Comparison of ENCODE assay signal across 14 mouse cellular contexts in genomic region chrX:23556271-23556670, GRCm38 (mm10).
DNase-seq lines count a peak whose midpoint lies in the region; ATAC-seq and TF ChIP-seq lines count a peak whose summit lies in the region.
"Had no signal": no experiment of that assay in that cellular context is flagged by ENCODE, and none has a peak within 500 bp of the region (broad histone marks: within the 10 kb centered on the region; RNA-seq: fewer than 3 reads in every experiment).

No protein-coding gene starts in this region.

- H3K27ac ChIP-seq in lung, embryonic 14.5 days (ENCODE audit: low read depth) = no peak overlapping the region
- H3K27ac ChIP-seq in lung, postnatal 0 days (ENCODE audit: low read length) = no peak overlapping the region
- H3K27ac ChIP-seq in hindbrain, postnatal 0 days = no peak overlapping the region
- H3K27ac ChIP-seq: intestine, embryonic 15.5 days; limb, embryonic 12.5 days had no signal

- intact Hi-C loops in heart, postnatal 14 days (cut with DNase I) = loop anchor here (5.0 kb wide), 1 partner anchor 194 kb away; no protein-coding TSS in a partner anchor

- 44% methylated on average over 1 of the region's 1 CpGs for WGBS in lung, embryonic 14.5 days
- 23% methylated on average over 1 of the region's 1 CpGs for WGBS in lung, postnatal 0 days
- WGBS in hindbrain, postnatal 0 days = 53% methylated on average over 1 of the region's 1 CpGs

- DNase-seq in adrenal gland, postnatal 10 days = peak; percentile 3
- DNase-seq in adrenal gland, postnatal 36 days = no peak
- DNase-seq in lung, embryonic 14.5 days = peak; percentile 7
- no peak for DNase-seq in lung, postnatal 0 days (ENCODE audit: low spot score)
- DNase-seq in heart, postnatal 14 days = peak; percentile 30 to 45
- DNase-seq in skeletal muscle tissue, adult 2 months (ENCODE audit: low read depth, low spot score) = peak; percentile 67
- no peak for DNase-seq in hindbrain, postnatal 0 days (ENCODE audit: low spot score)
- no peak for DNase-seq in ovary, postnatal 10 days (ENCODE audit: low spot score)
- DNase-seq: adrenal gland, postnatal 14 days; cerebellum, adult 8-10 months; thymus, postnatal 36 days had no signal

- no peaks in the 10 kb centered on the region for H3K27me3 ChIP-seq in lung, embryonic 14.5 days (ENCODE audit: insufficient read depth, low read length)
- H3K27me3 ChIP-seq in lung, postnatal 0 days (replicated peaks; ENCODE audit: insufficient read depth, low read length) = no peaks in the 10 kb centered on the region
- no peaks in the 10 kb centered on the region for H3K27me3 ChIP-seq in hindbrain, postnatal 0 days (ENCODE audit: insufficient read depth, low read length)
- H3K27me3 ChIP-seq: intestine, embryonic 15.5 days; limb, embryonic 12.5 days had no signal

- ATAC-seq in lung, embryonic 14.5 days (ENCODE audit: insufficient read depth) = no peak
- ATAC-seq in lung, postnatal 0 days = no peak; the same call in 1 of the 2 replicates
- ATAC-seq in hindbrain, postnatal 0 days = no peak
- ATAC-seq: intestine, embryonic 15.5 days had no signal

- H3K9me3 ChIP-seq in lung, embryonic 14.5 days (ENCODE audit: low read depth, low read length) = no peaks in the 10 kb centered on the region
- no peaks in the 10 kb centered on the region for H3K9me3 ChIP-seq in lung, postnatal 0 days (ENCODE audit: low read length)
- H3K9me3 ChIP-seq in hindbrain, postnatal 0 days (ENCODE audit: low read length) = no peaks in the 10 kb centered on the region
- H3K9me3 ChIP-seq: intestine, embryonic 15.5 days; limb, embryonic 12.5 days had no signal

- no peaks in the 10 kb centered on the region for H3K36me3 ChIP-seq in lung, embryonic 14.5 days (ENCODE audit: insufficient read depth)
- no peaks in the 10 kb centered on the region for H3K36me3 ChIP-seq in lung, postnatal 0 days (ENCODE audit: insufficient read depth, low read length)
- no peaks in the 10 kb centered on the region for H3K36me3 ChIP-seq in hindbrain, postnatal 0 days (ENCODE audit: insufficient read depth, low read length)
- H3K36me3 ChIP-seq: intestine, embryonic 15.5 days; limb, embryonic 12.5 days had no signal

- no peak overlapping the region for H3K4me2 ChIP-seq in lung, embryonic 14.5 days
- H3K4me2 ChIP-seq in lung, postnatal 0 days (replicated peaks; ENCODE audit: low read depth, low read length) = no peak overlapping the region
- no peak overlapping the region for H3K4me2 ChIP-seq in hindbrain, postnatal 0 days (ENCODE audit: low read depth, low read length)
- H3K4me2 ChIP-seq: intestine, embryonic 15.5 days; limb, embryonic 12.5 days had no signal

- TF ChIP-seq CTCF in lung, embryonic 14.5 days (IDR thresholded peaks at IDR 0.05; ENCODE audit: low read depth) = no peak
- no peak for TF ChIP-seq CTCF in lung, postnatal 0 days (IDR thresholded peaks at IDR 0.05)
- no peak for TF ChIP-seq CTCF in hindbrain, postnatal 0 days (IDR thresholded peaks at IDR 0.05; ENCODE audit: low read depth)

- H3K4me1 ChIP-seq in lung, embryonic 14.5 days (ENCODE audit: insufficient read depth) = no peaks in the 10 kb centered on the region
- H3K4me1 ChIP-seq in lung, postnatal 0 days (ENCODE audit: insufficient read depth, low read depth, low read length) = no peaks in the 10 kb centered on the region
- no peaks in the 10 kb centered on the region for H3K4me1 ChIP-seq in hindbrain, postnatal 0 days (ENCODE audit: insufficient read depth, low read length)
- H3K4me1 ChIP-seq: intestine, embryonic 15.5 days; limb, embryonic 12.5 days had no signal

- H3K4me3 ChIP-seq in lung, embryonic 14.5 days (ENCODE audit: low read depth, low read length) = no peak overlapping the region
- no peak overlapping the region for H3K4me3 ChIP-seq in lung, postnatal 0 days (ENCODE audit: low read depth, low read length)
- no peak overlapping the region for H3K4me3 ChIP-seq in hindbrain, postnatal 0 days (ENCODE audit: low read length)
- H3K4me3 ChIP-seq: erythroblast, embryonic 14.5 days; intestine, embryonic 15.5 days; limb, embryonic 12.5 days had no signal

- no peak for TF ChIP-seq EP300 in lung, postnatal 0 days (IDR thresholded peaks at IDR 0.05)

- no peak overlapping the region for H3K9ac ChIP-seq in lung, embryonic 14.5 days
- no peak overlapping the region for H3K9ac ChIP-seq in lung, postnatal 0 days (replicated peaks; ENCODE audit: low read depth)
- H3K9ac ChIP-seq in hindbrain, postnatal 0 days (replicated peaks; ENCODE audit: low read length) = no peak overlapping the region
- H3K9ac ChIP-seq: intestine, embryonic 15.5 days; limb, embryonic 12.5 days had no signal

Comparison
In these comparisons a context has a peak if more than half of its experiments do, and no peak if none do; other contexts are left out.
1. DNase-seq: peak in adrenal gland, postnatal 10 days (single experiment), lung, embryonic 14.5 days (single experiment), heart, postnatal 14 days (2 of 2) and skeletal muscle tissue, adult 2 months (single experiment); none in adrenal gland, postnatal 36 days (0 of 2), lung, postnatal 0 days (single experiment), hindbrain, postnatal 0 days (single experiment) and ovary, postnatal 10 days (single experiment).